Mouse (Mus musculus): Measurements from ENCODE around the gene Myh15. TPM values are rescaled to one million over a fixed set of nuclear protein-coding genes. Genes with fewer than 3 reads are reported as not detected.

Myh15 gene
- not detected in 2 replicates for polyA plus RNA-seq (2012; ENCODE audit: low replicate concordance)

DNA sequence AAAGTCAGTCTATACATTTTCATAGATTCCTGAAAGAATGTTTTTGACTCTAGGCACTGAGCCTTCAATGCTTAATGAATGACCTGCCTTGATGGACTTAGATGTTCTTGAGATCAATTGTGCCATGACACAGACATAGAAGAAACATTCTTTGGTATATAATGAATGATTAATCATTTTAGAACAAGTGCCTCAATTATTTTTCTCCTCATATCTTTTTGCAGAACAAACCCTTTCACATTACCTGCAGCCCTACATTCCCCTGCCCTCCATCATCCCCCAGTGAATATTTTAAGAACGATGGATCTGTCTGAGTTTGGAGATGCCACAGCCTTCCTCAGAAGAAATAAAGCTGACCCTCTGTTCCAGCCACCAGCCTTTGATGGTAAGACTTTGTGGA lies at the start of gene Myh15:
Myh15 (plus strand) TSS at position 301 of the 400 bp plus-strand sequence.

Other genes starting within 250 kb of the Myh15 start
- not detected in 2 replicates for gene Retnlb, start 240.6 kb upstream of the Myh15 start, polyA plus RNA-seq (2012; ENCODE audit: low replicate concordance)
- gene Retnla, start 214.9 kb upstream of the Myh15 start, polyA plus RNA-seq (2012; ENCODE audit: low replicate concordance), result 0.30 and 0.53 TPM in 2 replicates
- gene Retnlg, start 184.9 kb upstream of the Myh15 start, polyA plus RNA-seq (2012; ENCODE audit: low replicate concordance), result 8.8 and 10.4 TPM in 2 replicates
- gene Dzip3, start 63.3 kb upstream of the Myh15 start, polyA plus RNA-seq (2012; ENCODE audit: low replicate concordance), result 3.3 and 6.3 TPM in 2 replicates
- gene Cip2a, start 63.3 kb upstream of the Myh15 start, polyA plus RNA-seq (2012; ENCODE audit: low replicate concordance), result 0.14 and 1.2 TPM in 2 replicates